Mouse (Mus musculus) MEL (cell line): ENCODE measurements at regions not wholly inside any gene's neighbourhood (a gene's known extent, or its start where the extent isn't known, plus 50 kb on each side); places are given as distances from the start of the nearest gene placed in this dataset.

Source experiments
- BHLHE40 ChIP-seq: IDR thresholded peaks from 2 replicates; pipeline ENCODE4 v1.6.1; 2012; ENCODE audit warnings: low read depth, mild to moderate bottlenecking, inconsistent platforms, low read length, improper control_type of control experiment, borderline replicate concordance
- CTCF ChIP-seq, 3 experiments: IDR thresholded peaks in 2 of 3; conservative IDR thresholded peaks in 1 of 3; 2 replicates each; pipeline ENCODE4 v1.5.1; 2011 to 2012; ENCODE audit warnings: low read length in 3 of 3, low read depth in 2 of 3, mild to moderate bottlenecking in 2 of 3, improper control_type of control experiment in 1 of 3, inconsistent platforms in 1 of 3, mixed read lengths in 1 of 3, moderate library complexity in 1 of 3; ENCODE audit not compliant: control insufficient read depth in 1 of 3, insufficient read depth in 1 of 3, poor library complexity in 1 of 3, severe bottlenecking in 1 of 3
- HCFC1 ChIP-seq: IDR thresholded peaks from 2 replicates; pipeline ENCODE4 v1.6.1; 2012; ENCODE audit warnings: low read depth, mild to moderate bottlenecking, inconsistent platforms, low read length, improper control_type of control experiment, moderate library complexity
- NELFE ChIP-seq: IDR thresholded peaks from 2 replicates; pipeline ENCODE4 v1.6.1; 2011; ENCODE audit warnings: low read depth, low read length, improper control_type of control experiment
- POLR2A ChIP-seq, 2 experiments: IDR thresholded peaks; 2 replicates each; pipeline ENCODE4 v1.6.1; 2011 to 2012; ENCODE audit warnings: low read length in 2 of 2, mild to moderate bottlenecking in 2 of 2, control low read depth in 1 of 2, improper control_type of control experiment in 1 of 2, low read depth in 1 of 2, moderate library complexity in 1 of 2; ENCODE audit not compliant: control insufficient read depth in 1 of 2, insufficient read depth in 1 of 2, poor library complexity in 1 of 2
- POLR2AphosphoS2 ChIP-seq: IDR thresholded peaks from 2 replicates; pipeline ENCODE4 v1.6.1; 2011; ENCODE audit warnings: low read length, improper control_type of control experiment
- USF1 ChIP-seq: IDR thresholded peaks from 2 replicates; pipeline ENCODE4 v1.6.1; 2014; ENCODE audit warnings: low read depth, mild to moderate bottlenecking, inconsistent platforms, low read length, improper control_type of control experiment, moderate library complexity
- USF2 ChIP-seq, 2 experiments: IDR thresholded peaks; 2 replicates each; pipeline ENCODE4 v1.6.1; 2011 to 2012; ENCODE audit warnings: improper control_type of control experiment in 2 of 2, low read length in 2 of 2, borderline replicate concordance in 1 of 2, inconsistent platforms in 1 of 2, low read depth in 1 of 2, mild to moderate bottlenecking in 1 of 2; ENCODE audit not compliant: insufficient read depth in 1 of 2

DNA sequence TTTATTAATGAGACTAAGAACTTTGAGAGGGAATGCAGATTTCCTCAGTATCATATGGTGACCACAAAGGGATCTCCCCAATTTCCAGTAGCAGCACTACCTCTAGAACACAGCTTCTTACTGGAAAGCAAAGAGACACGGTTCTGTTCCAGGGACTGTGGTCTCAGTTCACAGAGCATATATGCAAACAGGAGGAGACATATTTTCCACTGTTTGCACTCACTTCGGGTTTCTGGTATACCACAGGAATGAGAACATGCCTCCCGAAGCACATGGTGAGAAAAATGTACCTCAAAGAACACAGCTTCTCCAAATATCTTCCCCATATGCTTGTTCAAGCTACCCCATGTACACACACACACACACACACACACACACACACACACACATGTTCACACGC is 224.1 kb upstream of the Gm9747 start:
- TF ChIP-seq USF2 (IDR thresholded peaks at IDR 0.05; ENCODE audit: borderline replicate concordance in 1 of 2, insufficient read depth in 1 of 2, low read depth in 1 of 2, low read length in 2 of 2) (no peak), CTCF (IDR thresholded peaks at IDR 0.05 in 2 of 3, conservative IDR thresholded peaks at IDR 0.05 in 1 of 3; ENCODE audit: control insufficient read depth in 1 of 3, insufficient read depth in 1 of 3, low read depth in 2 of 3, low read length in 3 of 3, poor library complexity in 1 of 3, severe bottlenecking in 1 of 3) (no peak), POLR2AphosphoS2 (no peak), POLR2A (IDR thresholded peaks at IDR 0.05; ENCODE audit: control insufficient read depth in 1 of 2, insufficient read depth in 1 of 2, low read depth in 1 of 2, low read length in 2 of 2, poor library complexity in 1 of 2) (no peak), USF1 (no peak), HCFC1 (no peak), BHLHE40 (no peak), NELFE (no peak)
